15 mouse cellular contexts compared by ENCODE assay signal in genomic region chr7:44485572-44486195, GRCm38 (mm10). TPM values are rescaled to one million over a fixed set of nuclear protein-coding genes. Genes with fewer than 3 reads are reported as not detected.
DNase-seq lines count a peak whose midpoint lies in the region; ATAC-seq lines count a peak whose summit lies in the region.
"Had no signal": no experiment of that assay in that cellular context is flagged by ENCODE, and none has a peak within 500 bp of the region (broad histone marks: within the 10 kb centered on the region; RNA-seq: fewer than 3 reads in every experiment).

No protein-coding gene starts in this region.

- DNase-seq in heart, adult 8-10 months (ENCODE audit: low spot score): no peak
- DNase-seq in kidney, postnatal 4 days: peak; percentile 1
- no peak for DNase-seq in kidney, postnatal 36 days
- peak; percentile 3 for DNase-seq in right cerebral cortex, postnatal 25 days
- no peak for DNase-seq in right cerebral cortex, adult 2 months (ENCODE audit: low spot score in 2 of 2)
- DNase-seq in embryonic facial prominence, embryonic 10.5 days (ENCODE audit: low spot score): no peak

- ATAC-seq in heart, embryonic 12.5 days (ENCODE audit: insufficient number of reproducible peaks, low FRiP score): no peak
- peak; percentile 66; the same call in 1 of the 2 replicates for ATAC-seq in midbrain, embryonic 16.5 days

- H3K9me3 ChIP-seq in heart, embryonic 12.5 days (replicated peaks): no peaks in the 10 kb centered on the region
- H3K9me3 ChIP-seq in midbrain, embryonic 16.5 days (replicated peaks; ENCODE audit: control insufficient read depth, low read length, poor library complexity, severe bottlenecking): no peaks in the 10 kb centered on the region
- no peaks in the 10 kb centered on the region for H3K9me3 ChIP-seq in embryonic facial prominence, embryonic 10.5 days
- H3K9me3 ChIP-seq: forebrain, embryonic 10.5 days; lung, embryonic 15.5 days had no signal

- peak overlapping the region; percentile 13 for H3K27ac ChIP-seq in heart, embryonic 12.5 days (ENCODE audit: poor library complexity, severe bottlenecking)
- no peak overlapping the region for H3K27ac ChIP-seq in midbrain, embryonic 16.5 days (ENCODE audit: low read length)
- H3K27ac ChIP-seq in embryonic facial prominence, embryonic 10.5 days (replicated peaks): no peak overlapping the region
- H3K27ac ChIP-seq: forebrain, embryonic 10.5 days; hindbrain, embryonic 14.5 days; lung, embryonic 15.5 days had no signal

- H3K4me1 ChIP-seq in heart, embryonic 12.5 days (replicated peaks): peaks cover 28% of the 10 kb centered on the region
- no peaks in the 10 kb centered on the region for H3K4me1 ChIP-seq in midbrain, embryonic 16.5 days (ENCODE audit: control insufficient read depth, insufficient read depth, low read length)
- H3K4me1 ChIP-seq in embryonic facial prominence, embryonic 10.5 days: peaks cover 9% of the 10 kb centered on the region
- H3K4me1 ChIP-seq: lung, embryonic 15.5 days had no signal

- H3K36me3 ChIP-seq in heart, embryonic 12.5 days: peaks cover 31% of the 10 kb centered on the region
- H3K36me3 ChIP-seq in midbrain, embryonic 16.5 days (ENCODE audit: control insufficient read depth, insufficient read depth, low read length): peaks cover 19% of the 10 kb centered on the region
- H3K36me3 ChIP-seq in embryonic facial prominence, embryonic 10.5 days (replicated peaks): peaks cover 30% of the 10 kb centered on the region

- no peak overlapping the region for H3K4me3 ChIP-seq in heart, embryonic 12.5 days
- H3K4me3 ChIP-seq in midbrain, embryonic 16.5 days (ENCODE audit: low read depth, low read length): no peak overlapping the region
- no peak overlapping the region for H3K4me3 ChIP-seq in embryonic facial prominence, embryonic 10.5 days
- H3K4me3 ChIP-seq: forebrain, embryonic 10.5 days; lung, embryonic 15.5 days had no signal

- no peak overlapping the region for H3K4me2 ChIP-seq in heart, embryonic 12.5 days
- no peak overlapping the region for H3K4me2 ChIP-seq in midbrain, embryonic 16.5 days (ENCODE audit: low read length)
- H3K4me2 ChIP-seq: hindbrain, embryonic 14.5 days; lung, embryonic 15.5 days had no signal

- peaks cover 3% of the 10 kb centered on the region; the same call in 1 of the 2 replicates for H3K27me3 ChIP-seq in heart, embryonic 12.5 days (replicated peaks)
- peaks cover 3% of the 10 kb centered on the region for H3K27me3 ChIP-seq in midbrain, embryonic 16.5 days (ENCODE audit: control insufficient read depth, insufficient read depth, low read depth, low read length)
- peaks cover 25% of the 10 kb centered on the region for H3K27me3 ChIP-seq in embryonic facial prominence, embryonic 10.5 days (replicated peaks; ENCODE audit: low read depth, poor library complexity, severe bottlenecking)

- 64% methylated on average over 7 of the region's 7 CpGs for WGBS in heart, embryonic 12.5 days
- WGBS in midbrain, embryonic 16.5 days: 72% methylated on average over 7 of the region's 7 CpGs
- 78% methylated on average over 7 of the region's 7 CpGs for WGBS in embryonic facial prominence, embryonic 10.5 days

- peak overlapping the region; percentile 22; the same call in 1 of the 2 replicates for H3K9ac ChIP-seq in heart, embryonic 12.5 days
- H3K9ac ChIP-seq in midbrain, embryonic 16.5 days (ENCODE audit: low read depth, low read length): no peak overlapping the region
- H3K9ac ChIP-seq: hindbrain, embryonic 14.5 days; lung, embryonic 15.5 days had no signal

RNA-seq across cellular contexts. Expression of gene Emc10, which starts 10.6 kb away (rescaled TPM):
- 111 and 114 TPM in 2 replicates for polyA plus RNA-seq in heart, embryonic 12.5 days (2016; fragmentation: Nextera tagmentation; extraction: Ambion mirVana)
- total RNA-seq in heart, adult 8-10 months (2022): 10 to 100 TPM; 73.8 to 84.8 (median 83.7) TPM
- 121 and 137 TPM in 2 replicates for polyA plus RNA-seq in midbrain, embryonic 16.5 days (2015; fragmentation: Nextera tagmentation; extraction: Ambion mirVana)
- polyA plus RNA-seq in embryonic facial prominence, embryonic 10.5 days (2016; fragmentation: Nextera tagmentation; extraction: Ambion mirVana): 82.7 and 85.8 TPM in 2 replicates

RNA-seq across cellular contexts. Expression of gene Fam71e1, which starts 10.7 kb away (rescaled TPM):
- polyA plus RNA-seq in heart, embryonic 12.5 days (2016; fragmentation: Nextera tagmentation; extraction: Ambion mirVana): 10.1 and 12.7 TPM in 2 replicates
- total RNA-seq in heart, adult 8-10 months (2022): 1 to 10 TPM; 2.5 to 6.7 (median 3.3) TPM
- 24.2 and 29.8 TPM in 2 replicates for polyA plus RNA-seq in midbrain, embryonic 16.5 days (2015; fragmentation: Nextera tagmentation; extraction: Ambion mirVana)
- 13.5 and 14.4 TPM in 2 replicates for polyA plus RNA-seq in embryonic facial prominence, embryonic 10.5 days (2016; fragmentation: Nextera tagmentation; extraction: Ambion mirVana)

RNA-seq across cellular contexts. Expression of gene Josd2, which starts 17.9 kb away (rescaled TPM):
- 141 and 145 TPM in 2 replicates for polyA plus RNA-seq in heart, embryonic 12.5 days (2016; fragmentation: Nextera tagmentation; extraction: Ambion mirVana)
- total RNA-seq in heart, adult 8-10 months (2022): 100 to 1,000 TPM; 109 to 130 (median 125) TPM
- 39.5 and 39.6 TPM in 2 replicates for polyA plus RNA-seq in midbrain, embryonic 16.5 days (2015; fragmentation: Nextera tagmentation; extraction: Ambion mirVana)
- 80.3 and 85.1 TPM in 2 replicates for polyA plus RNA-seq in embryonic facial prominence, embryonic 10.5 days (2016; fragmentation: Nextera tagmentation; extraction: Ambion mirVana)

RNA-seq across cellular contexts. Expression of gene Aspdh, which starts 20.5 kb away (rescaled TPM):
- 0.46 and 1.5 TPM in 2 replicates for polyA plus RNA-seq in heart, embryonic 12.5 days (2016; fragmentation: Nextera tagmentation; extraction: Ambion mirVana)
- 1 to 10 TPM in 1 of 4 experiments, under 1 TPM in 1, not detected in 2; 0.79 to 1.5 TPM for total RNA-seq in heart, adult 8-10 months (2022)
- 3.9 and 4.2 TPM in 2 replicates for polyA plus RNA-seq in midbrain, embryonic 16.5 days (2015; fragmentation: Nextera tagmentation; extraction: Ambion mirVana)
- 0.64 TPM in 1 of 2 replicates, not detected in the other for polyA plus RNA-seq in embryonic facial prominence, embryonic 10.5 days (2016; fragmentation: Nextera tagmentation; extraction: Ambion mirVana)
- total RNA-seq: MEL had no signal
- polyA plus RNA-seq: C2C12 had no signal

RNA-seq across cellular contexts. Expression of gene Mybpc2, which starts 38.8 kb away (rescaled TPM):
- 0.94 and 1.2 TPM in 2 replicates for polyA plus RNA-seq in heart, embryonic 12.5 days (2016; fragmentation: Nextera tagmentation; extraction: Ambion mirVana)
- 10 to 100 TPM; 14.6 to 21.4 (median 17.7) TPM for total RNA-seq in heart, adult 8-10 months (2022)
- 0.16 and 0.17 TPM in 2 replicates for polyA plus RNA-seq in midbrain, embryonic 16.5 days (2015; fragmentation: Nextera tagmentation; extraction: Ambion mirVana)
- 0.04 and 0.08 TPM in 2 replicates for polyA plus RNA-seq in embryonic facial prominence, embryonic 10.5 days (2016; fragmentation: Nextera tagmentation; extraction: Ambion mirVana)
- total RNA-seq: MEL had no signal
- polyA plus RNA-seq: adrenal gland, adult 2 months; C2C12; liver, adult 2 months had no signal

Comparison
In these comparisons a context has a peak if more than half of its experiments do, and no peak if none do; other contexts are left out.
1. DNase-seq: peak in kidney, postnatal 4 days (2 of 2) and right cerebral cortex, postnatal 25 days (single experiment); none in heart, adult 8-10 months (single experiment), kidney, postnatal 36 days (0 of 2), right cerebral cortex, adult 2 months (0 of 2) and embryonic facial prominence, embryonic 10.5 days (single experiment).